12 mouse cellular contexts compared by ENCODE assay signal in genomic region chr9:77636003-77636402, GRCm38 (mm10). TPM values are rescaled to one million over a fixed set of nuclear protein-coding genes. Genes with fewer than 3 reads are reported as not detected.
"Had no signal": no experiment of that assay in that cellular context is flagged by ENCODE, and none has a peak within 500 bp of the region (broad histone marks: within the 10 kb centered on the region; RNA-seq: fewer than 3 reads in every experiment).

No protein-coding gene starts in this region.

- H3K36me3 ChIP-seq: kidney, embryonic 15.5 days; liver, embryonic 13.5 days; midbrain, embryonic 12.5 days had no signal

- H3K27me3 ChIP-seq: kidney, embryonic 15.5 days; liver, embryonic 13.5 days; midbrain, embryonic 12.5 days had no signal

- H3K27ac ChIP-seq: kidney, embryonic 15.5 days; liver, embryonic 13.5 days; midbrain, embryonic 12.5 days had no signal

- H3K4me3 ChIP-seq: kidney, embryonic 15.5 days; liver, embryonic 13.5 days; midbrain, embryonic 12.5 days had no signal

- H3K9me3 ChIP-seq: kidney, embryonic 15.5 days; liver, embryonic 13.5 days; midbrain, embryonic 12.5 days had no signal

- H3K4me2 ChIP-seq: liver, embryonic 13.5 days; midbrain, embryonic 12.5 days had no signal

- DNase-seq: layer of hippocampus, adult 9-11 months; left cerebral cortex, postnatal 4 days; liver; liver, embryonic 13.5 days; lung, adult 18-20 months; right cerebral cortex, postnatal 14 days; thymus, postnatal 36 days had no signal

- ATAC-seq: midbrain, embryonic 16.5 days had no signal

- H3K4me1 ChIP-seq: liver, embryonic 13.5 days; midbrain, embryonic 12.5 days had no signal

- H3K9ac ChIP-seq: kidney, embryonic 15.5 days; liver, embryonic 13.5 days; midbrain, embryonic 12.5 days had no signal

RNA-seq across cellular contexts. Expression of gene Klhl31, which starts 0.3 kb away (rescaled TPM):
- total RNA-seq: layer of hippocampus, adult 18-20 months; megakaryocyte-erythroid progenitor cell, adult 5-6 weeks had no signal
